Mouse (Mus musculus) kidney, embryonic 16.5 days (tissue): ENCODE data around the gene Zbtb16. TPM values are rescaled to one million over a fixed set of nuclear protein-coding genes. Genes with fewer than 3 reads are reported as not detected.

Source experiments
- ATAC-seq: fragments of 200-750 bp; cut with Nextera tagmentation; 2 replicates; pipeline ENCODE4 v1.8.0; 2017; ENCODE audit warnings: moderate TSS enrichment; ENCODE audit not compliant: low FRiP score, low TSS enrichment
- H3K27ac ChIP-seq: fragments of 300-500 bp; sonication (generic); 2 replicates; pipeline ENCODE4 v1.5.1; 2014; ENCODE audit warnings: low read length
- H3K27me3 ChIP-seq: fragments of 300-500 bp; sonication (generic); 2 replicates; pipeline ENCODE4 v1.6.1; 2014; ENCODE audit warnings: low read length, control low read depth, mixed read lengths; ENCODE audit not compliant: insufficient read depth
- H3K36me3 ChIP-seq: fragments of 300-500 bp; sonication (generic); 2 replicates; pipeline ENCODE4 v1.6.1; 2014; ENCODE audit warnings: low read length, control low read depth, mixed read lengths; ENCODE audit not compliant: insufficient read depth
- H3K4me1 ChIP-seq: fragments of 300-500 bp; sonication (generic); 2 replicates; pipeline ENCODE4 v1.6.1; 2014; ENCODE audit warnings: low read length, control low read depth, mixed read lengths; ENCODE audit not compliant: insufficient read depth
- H3K4me2 ChIP-seq: fragments of 300-500 bp; sonication (generic); replicated peaks from 2 replicates; pipeline ENCODE4 v1.6.1; 2014; ENCODE audit warnings: low read depth, low read length
- H3K4me3 ChIP-seq: fragments of 300-500 bp; sonication (generic); 2 replicates; pipeline ENCODE4 v1.5.1; 2014; ENCODE audit warnings: mild to moderate bottlenecking, low read length
- H3K9ac ChIP-seq: fragments of 300-500 bp; sonication (generic); replicated peaks from 2 replicates; pipeline ENCODE4 v1.6.1; 2014; ENCODE audit warnings: low read length
- H3K9me3 ChIP-seq: fragments of 300-500 bp; sonication (generic); 2 replicates; pipeline ENCODE4 v1.6.1; 2016; ENCODE audit warnings: low read length, control low read depth
- WGBS: fragments of 180-500 bp; shearing (Covaris S2); extraction: QIAGEN DNeasy Blood & Tissue Kit; methylation state at CpG from one replicate; pipeline ENCODE4 v1.1.7; 2014; 5-methylcytosine and 5-hydroxymethylcytosine counted together
- polyA plus RNA-seq: library from polyadenylated mRNA; unstranded; fragments of >200 nt; fragmentation: Nextera tagmentation; extraction: Ambion mirVana; gene quantifications from 2 replicates; pipeline ENCODE4 v1.2.1, GENCODE M21; 2015

The Zbtb16 gene
- polyA plus RNA-seq, 1 experiment from 2014 or later, result 1.8 TPM

DNA sequence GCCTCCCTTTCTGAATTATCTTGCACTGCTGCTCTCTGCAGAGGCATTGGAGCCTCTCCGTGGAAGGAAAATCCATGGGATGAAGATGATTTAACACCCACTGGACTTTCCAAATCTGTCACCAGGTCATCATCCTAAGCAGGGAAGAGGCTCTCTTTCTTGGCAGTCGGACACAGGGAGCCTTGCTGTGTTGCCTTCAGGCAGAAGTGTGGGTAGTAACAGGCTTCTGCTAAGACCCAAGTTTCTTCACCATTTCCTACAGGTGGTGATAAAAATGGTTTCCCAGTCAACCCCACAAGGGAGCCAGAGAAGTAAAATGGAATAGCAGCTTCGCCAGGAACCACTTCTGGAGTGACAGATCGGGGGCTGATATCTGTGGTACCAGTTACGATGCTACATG is 13.5 kb upstream of the Zbtb16 start:
- no peak overlapping the region for H3K9ac ChIP-seq
- no peak overlapping the region for H3K4me3 ChIP-seq
- H3K36me3 ChIP-seq, result no peaks in the 10 kb centered on the region
- H3K27me3 ChIP-seq, result peaks cover 1% of the 10 kb centered on the region; the same call in 1 of the 2 replicates
- no peaks in the 10 kb centered on the region for H3K9me3 ChIP-seq
- WGBS, result 83% methylated on average over 5 of the region's 5 CpGs
- no peak overlapping the region for H3K27ac ChIP-seq
- no peak overlapping the region for H3K4me2 ChIP-seq
- no peak for ATAC-seq
- H3K4me1 ChIP-seq, result no peaks in the 10 kb centered on the region

DNA sequence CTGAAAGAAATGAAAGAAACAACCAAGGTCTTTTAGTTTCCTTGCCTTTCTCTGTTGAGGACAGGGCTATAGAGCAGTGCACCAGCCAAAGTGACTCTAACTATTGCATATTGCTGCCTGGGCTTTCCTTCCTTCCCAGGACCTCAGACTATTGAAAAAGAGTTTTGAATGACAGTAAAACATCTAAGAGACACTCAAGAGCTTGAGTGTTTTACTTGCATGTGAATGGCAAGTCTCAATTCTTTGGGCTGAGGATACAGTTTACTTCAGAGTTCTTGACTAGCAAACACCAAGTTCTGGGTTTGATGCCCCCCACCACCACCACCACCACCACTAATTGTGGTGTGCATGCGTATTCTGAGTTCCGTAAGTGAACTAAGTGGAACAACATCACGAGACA is 3.5 kb upstream of the Zbtb16 start:
- no peak overlapping the region for H3K4me3 ChIP-seq
- H3K27me3 ChIP-seq, result peaks cover 52% of the 10 kb centered on the region
- H3K4me1 ChIP-seq, result peaks cover 29% of the 10 kb centered on the region
- no peaks in the 10 kb centered on the region for H3K9me3 ChIP-seq
- H3K9ac ChIP-seq, result no peak overlapping the region
- no peaks in the 10 kb centered on the region for H3K36me3 ChIP-seq
- no peak overlapping the region for H3K4me2 ChIP-seq
- no peak for ATAC-seq
- WGBS, result 92% methylated on average over 3 of the region's 3 CpGs
- H3K27ac ChIP-seq, result no peak overlapping the region

DNA sequence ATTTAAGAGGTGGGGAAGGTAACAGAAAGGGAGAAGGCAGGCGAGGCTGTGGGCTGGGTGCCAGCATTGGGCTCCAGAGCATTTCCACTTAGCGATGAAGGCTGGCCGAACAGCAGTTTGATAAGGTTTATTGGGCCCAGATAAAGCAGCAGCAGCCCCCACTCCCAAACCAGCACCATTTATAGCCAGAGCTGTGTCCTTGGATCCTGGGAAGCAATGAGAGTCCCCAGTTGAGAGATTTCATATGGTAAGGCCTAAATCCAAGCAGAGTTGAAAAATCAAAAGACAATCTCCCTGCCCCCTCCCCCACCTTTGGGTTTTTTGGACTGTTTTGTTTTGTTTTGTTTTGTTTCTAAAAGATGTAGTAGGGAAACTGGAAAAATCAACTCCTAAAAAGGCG is 2.3 kb upstream of the Zbtb16 start:
- H3K4me3 ChIP-seq, result no peak overlapping the region
- H3K4me2 ChIP-seq, result no peak overlapping the region
- no peaks in the 10 kb centered on the region for H3K36me3 ChIP-seq
- peaks cover 32% of the 10 kb centered on the region for H3K4me1 ChIP-seq
- no peak overlapping the region for H3K27ac ChIP-seq
- H3K9ac ChIP-seq, result no peak overlapping the region
- WGBS, result 51% methylated on average over 4 of the region's 4 CpGs
- peaks cover 61% of the 10 kb centered on the region for H3K27me3 ChIP-seq
- no peak for ATAC-seq
- no peaks in the 10 kb centered on the region for H3K9me3 ChIP-seq

DNA sequence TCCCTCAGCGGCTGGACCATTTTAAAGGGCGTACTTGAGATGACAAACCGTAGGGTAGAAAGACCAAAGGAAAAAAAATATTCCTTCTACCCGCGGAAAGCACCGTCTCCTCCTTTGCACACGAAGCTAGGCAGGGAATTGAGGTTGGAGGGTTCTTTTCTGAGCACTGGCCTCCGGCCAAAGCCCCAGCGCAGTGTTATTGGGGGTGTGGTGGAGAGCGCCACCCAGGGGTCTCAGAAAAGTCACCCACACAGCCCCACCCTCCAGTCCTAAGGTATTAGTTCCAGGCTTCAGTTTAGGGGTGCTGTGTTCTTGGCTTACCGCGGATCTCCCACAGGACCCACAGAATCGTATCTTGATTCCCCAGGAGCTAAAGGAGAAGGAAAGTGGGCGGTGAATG is 1.2 kb upstream of the Zbtb16 start:
- 6% methylated on average over 14 of the region's 14 CpGs for WGBS
- no peaks in the 10 kb centered on the region for H3K36me3 ChIP-seq
- no peak overlapping the region for H3K9ac ChIP-seq
- H3K9me3 ChIP-seq, result no peaks in the 10 kb centered on the region
- ATAC-seq, result no peak
- no peak overlapping the region for H3K27ac ChIP-seq
- H3K27me3 ChIP-seq, result peaks cover 73% of the 10 kb centered on the region
- H3K4me1 ChIP-seq, result peaks cover 32% of the 10 kb centered on the region
- 0 out of 2 replicates have a peak overlapping the region, but pooled peaks have one; percentile 63 for H3K4me3 ChIP-seq
- peak overlapping the region; percentile 97 for H3K4me2 ChIP-seq

DNA sequence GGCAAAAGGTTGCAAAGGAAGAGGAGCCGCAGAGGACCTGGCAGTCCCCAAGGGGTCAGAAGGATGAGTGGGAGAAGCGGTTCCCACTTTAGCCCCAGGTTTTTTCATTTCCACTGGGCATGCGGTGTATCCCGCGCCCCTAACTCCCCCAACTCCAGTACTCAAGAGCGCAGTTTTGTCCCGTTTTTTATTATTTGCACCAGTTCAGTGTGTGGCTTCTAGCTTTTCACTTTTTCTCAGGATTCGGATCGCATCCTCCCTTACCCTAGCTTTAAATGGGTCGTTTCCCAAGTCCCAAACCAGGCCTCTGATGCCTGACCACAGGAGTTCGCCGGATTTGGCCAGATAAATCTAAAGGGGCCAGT is 526 bp upstream of the Zbtb16 start:
- Histone ChIP-seq H3K36me3 (no peaks in the 10 kb centered on the region), H3K4me1 (peaks cover 32% of the 10 kb centered on the region), H3K27me3 (peaks cover 79% of the 10 kb centered on the region), H3K4me3 (peak overlapping the region; percentile 63), H3K4me2 (peak overlapping the region; percentile 97), H3K9me3 (no peaks in the 10 kb centered on the region), H3K9ac (0 out of 2 replicates have a peak overlapping the region, but pooled peaks have one; percentile 63), H3K27ac (no peak overlapping the region)
- 2% methylated on average over 12 of the region's 12 CpGs for WGBS
- ATAC-seq, result no peak

DNA sequence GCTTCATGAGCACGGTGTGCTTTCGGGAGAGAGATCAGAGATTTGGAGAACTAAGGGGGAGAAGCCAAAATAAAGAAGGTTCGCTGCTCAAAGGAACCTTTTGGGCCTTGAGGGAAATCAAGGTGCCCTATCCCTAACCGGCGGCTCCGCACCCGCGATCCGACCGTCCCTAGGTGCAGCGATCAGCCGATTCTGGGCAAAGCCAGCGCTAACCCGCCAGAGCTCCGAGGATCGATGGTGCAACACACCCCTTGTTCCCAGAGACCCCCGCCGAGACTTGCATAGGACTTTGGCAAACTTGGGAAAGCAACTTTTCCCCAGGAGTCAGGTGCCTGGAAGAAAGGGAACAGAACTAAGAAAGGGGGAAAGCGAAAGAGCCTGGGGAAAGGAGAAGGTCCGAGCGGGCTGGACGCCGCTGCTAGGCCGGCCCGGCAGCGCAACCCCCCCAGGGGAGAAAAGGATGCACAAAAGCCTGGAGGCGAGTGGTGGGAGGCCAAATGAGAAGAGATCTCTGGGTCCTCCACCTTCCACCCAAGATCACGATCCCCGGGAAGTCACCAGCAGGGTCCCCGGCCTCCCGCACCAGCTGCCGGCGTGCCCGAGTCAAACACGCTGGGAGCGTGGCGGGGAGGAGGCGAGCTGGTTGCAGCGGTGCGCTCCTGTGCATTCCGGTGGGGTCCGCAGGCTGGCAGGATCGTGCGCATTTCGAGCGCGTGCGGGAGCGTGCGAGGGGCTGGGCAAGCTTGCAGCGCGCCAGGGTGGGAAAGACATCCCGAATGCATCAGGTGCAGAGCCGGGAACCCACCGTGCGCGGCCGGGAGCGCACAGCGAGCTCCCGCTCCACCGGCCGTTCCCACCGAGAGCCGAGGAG is 1.2 kb downstream of the Zbtb16 start:
- WGBS, result under 1% methylated on average over 65 of the region's 65 CpGs
- no peak for ATAC-seq
- H3K27me3 ChIP-seq, result peaks cover 82% of the 10 kb centered on the region

DNA sequence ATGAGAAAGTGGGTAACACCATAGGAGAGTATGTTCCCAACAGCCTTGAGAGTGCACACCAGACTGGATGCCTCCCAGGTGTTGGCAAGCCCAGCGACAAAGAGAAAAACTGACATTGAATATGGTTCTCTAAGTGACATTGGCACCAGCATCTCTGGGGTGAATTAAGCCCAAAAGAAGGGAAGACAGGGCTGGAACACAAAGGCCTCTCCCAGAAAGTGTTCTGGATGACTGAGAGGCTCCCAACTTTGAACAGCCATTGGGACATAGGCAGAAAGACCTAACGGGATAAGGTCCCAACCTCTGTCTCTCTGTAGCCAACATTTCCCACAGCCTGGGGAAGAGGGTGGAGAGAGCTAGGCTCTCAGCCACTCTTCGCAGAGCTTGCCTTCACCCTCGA is 2.0 kb downstream of the Zbtb16 start:
- ATAC-seq, result no peak
- Histone ChIP-seq H3K36me3 (no peaks in the 10 kb centered on the region), H3K27ac (no peak overlapping the region), H3K4me2 (no peak overlapping the region), H3K9me3 (no peaks in the 10 kb centered on the region), H3K4me3 (no peak overlapping the region; the same call in 1 of the 2 replicates), H3K27me3 (peaks cover 78% of the 10 kb centered on the region), H3K9ac (no peak overlapping the region), H3K4me1 (peaks cover 32% of the 10 kb centered on the region)
- WGBS, result 20% methylated on average over 4 of the region's 4 CpGs

More for the DNA sequence above, 1.2 kb downstream of the Zbtb16 start:
- peak overlapping the region; percentile 63 for H3K9ac ChIP-seq
- no peaks in the 10 kb centered on the region for H3K36me3 ChIP-seq
- peaks cover 32% of the 10 kb centered on the region for H3K4me1 ChIP-seq
- peak overlapping the region; percentile 63 for H3K4me3 ChIP-seq
- peak overlapping the region; percentile 97 for H3K4me2 ChIP-seq
- H3K9me3 ChIP-seq, result no peaks in the 10 kb centered on the region
- H3K27ac ChIP-seq, result no peak overlapping the region

DNA sequence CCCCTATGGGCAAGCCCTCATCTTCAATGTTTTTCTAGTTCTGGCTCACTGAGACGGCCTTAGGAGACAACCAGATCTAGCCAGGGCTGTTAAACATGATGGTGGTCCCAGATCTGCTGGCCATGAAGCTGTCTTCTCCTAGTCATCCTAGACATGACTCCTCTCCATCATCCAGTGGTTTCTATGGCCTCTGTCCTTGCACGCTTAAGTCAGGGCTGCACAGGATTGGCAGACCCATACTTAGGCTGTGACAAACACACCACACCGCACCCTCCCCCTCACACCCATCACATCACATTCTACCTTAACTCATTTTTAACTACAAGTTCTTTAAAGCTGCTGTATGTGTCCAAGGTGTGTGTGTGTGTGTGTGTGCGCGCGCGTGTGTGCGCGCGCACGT is 2.5 kb downstream of the Zbtb16 start:
- H3K27ac ChIP-seq, result no peak overlapping the region
- H3K9me3 ChIP-seq, result no peaks in the 10 kb centered on the region
- no peak overlapping the region for H3K4me3 ChIP-seq
- H3K36me3 ChIP-seq, result no peaks in the 10 kb centered on the region
- WGBS, result 87% methylated on average over 11 of the region's 11 CpGs
- ATAC-seq, result no peak
- H3K9ac ChIP-seq, result no peak overlapping the region
- peaks cover 73% of the 10 kb centered on the region for H3K27me3 ChIP-seq
- H3K4me2 ChIP-seq, result no peak overlapping the region
- peaks cover 32% of the 10 kb centered on the region for H3K4me1 ChIP-seq

DNA sequence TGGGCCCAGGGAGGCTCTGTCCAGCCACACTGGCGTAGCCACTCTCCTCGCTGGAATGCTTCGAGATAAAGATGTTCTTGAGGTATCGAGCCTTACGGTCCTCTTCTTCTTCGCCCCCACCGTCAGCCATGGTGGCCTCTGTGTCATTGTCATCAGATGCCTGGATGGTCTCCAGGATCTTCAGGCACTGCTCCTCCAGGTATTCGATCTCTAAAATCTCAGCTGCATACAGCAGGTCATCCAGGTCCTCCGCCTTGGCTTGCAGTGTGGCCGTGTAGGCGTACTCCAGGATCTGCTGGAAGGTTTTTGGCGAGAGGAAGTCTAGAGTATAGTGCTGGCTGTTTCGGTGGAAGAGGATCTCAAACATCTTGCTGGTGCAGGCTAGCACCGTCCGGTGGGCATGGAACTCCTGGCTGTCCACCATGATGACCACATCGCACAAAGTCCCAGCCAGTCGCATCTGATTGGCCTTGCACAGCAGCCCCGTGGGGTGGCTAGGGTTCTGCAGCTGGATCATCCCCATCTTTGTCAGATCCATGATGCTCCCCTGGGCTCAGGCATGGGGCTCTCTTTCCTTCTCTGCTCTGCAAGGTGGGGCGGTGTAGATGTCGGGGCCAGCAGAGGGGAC is 3.4 kb downstream of the Zbtb16 start:
- H3K9me3 ChIP-seq, result no peaks in the 10 kb centered on the region
- H3K27me3 ChIP-seq, result peaks cover 70% of the 10 kb centered on the region
- H3K9ac ChIP-seq, result no peak overlapping the region
- ATAC-seq, result no peak
- H3K4me1 ChIP-seq, result peaks cover 24% of the 10 kb centered on the region
- 91% methylated on average over 20 of the region's 20 CpGs for WGBS
- H3K4me3 ChIP-seq, result no peak overlapping the region
- no peaks in the 10 kb centered on the region for H3K36me3 ChIP-seq
- H3K4me2 ChIP-seq, result no peak overlapping the region
- H3K27ac ChIP-seq, result no peak overlapping the region
